Mouse (Mus musculus) CD4-positive, CD25-positive, alpha-beta regulatory T cell, adult 2 months (primary cell): ENCODE results near the gene Sorl1.

Source experiments
- DNase-seq: peaks from one replicate; pipeline ENCODE4 v3.0.0-alpha.2; 2012; ENCODE audit warnings: low read depth, low spot score

The Sorl1 gene

GRCm38 (mm10) chr9:42019308-42020031 lies 104.6 kb downstream of the Sorl1 start:
- no peak for DNase-seq

- DNase-seq: no peak
These were observed 115.6 kb downstream of the Sorl1 start for GRCm38 (mm10) chr9:42008501-42008900.

DNA sequence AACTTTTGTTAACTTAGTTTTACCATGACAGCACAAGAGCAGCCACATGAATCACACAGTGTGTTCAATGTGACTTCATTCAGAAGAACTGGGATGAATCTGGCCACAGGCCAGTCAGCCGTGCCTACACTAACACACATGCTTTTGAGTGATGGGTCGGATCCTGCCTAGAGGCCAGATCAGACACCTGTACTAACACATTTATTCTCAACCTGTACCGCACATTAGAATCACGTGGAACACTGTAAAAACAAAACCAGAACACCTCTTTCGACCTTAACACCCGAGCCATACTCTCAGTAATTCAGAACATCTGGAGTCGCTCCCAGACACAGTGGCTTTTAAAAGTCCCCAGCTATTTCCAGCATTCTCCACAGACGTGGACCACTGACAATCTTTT lies 119.0 kb downstream of the Sorl1 start:
- no peak for DNase-seq

GRCm38 (mm10) chr9:42004140-42004539 lies 120.0 kb downstream of the Sorl1 start:
- no peak for DNase-seq

- DNase-seq: peak; percentile 74
These were observed 124.3 kb downstream of the Sorl1 start for GRCm38 (mm10) chr9:41999498-42000473.

GRCm38 (mm10) chr9:41995278-41995677 lies 128.8 kb downstream of the Sorl1 start:
- no peak for DNase-seq

GRCm38 (mm10) chr9:41993821-41994220 lies 130.3 kb downstream of the Sorl1 start:
- no peak for DNase-seq

GRCm38 (mm10) chr9:41992841-41993240 lies 131.3 kb downstream of the Sorl1 start:
- DNase-seq: no peak

DNA sequence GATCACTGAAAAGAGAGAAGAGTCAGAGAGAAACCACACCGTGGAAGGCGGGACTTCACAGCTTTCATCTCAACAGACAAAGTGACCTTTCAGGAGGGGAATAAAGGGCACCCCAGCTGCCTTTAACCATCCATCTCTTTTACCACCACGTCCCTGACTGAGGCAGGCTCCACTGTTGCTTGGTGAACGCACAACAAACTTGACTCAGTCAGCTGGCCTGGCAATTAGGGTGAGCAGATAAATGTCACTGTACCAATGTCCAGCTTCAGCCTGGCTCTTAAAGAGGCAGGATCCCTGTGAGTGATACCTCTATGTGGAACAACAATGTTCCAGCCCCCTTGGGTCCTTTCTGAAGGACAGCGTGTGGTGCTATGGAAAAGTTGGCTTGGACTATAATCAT lies 138.5 kb downstream of the Sorl1 start:
- DNase-seq: no peak

DNA sequence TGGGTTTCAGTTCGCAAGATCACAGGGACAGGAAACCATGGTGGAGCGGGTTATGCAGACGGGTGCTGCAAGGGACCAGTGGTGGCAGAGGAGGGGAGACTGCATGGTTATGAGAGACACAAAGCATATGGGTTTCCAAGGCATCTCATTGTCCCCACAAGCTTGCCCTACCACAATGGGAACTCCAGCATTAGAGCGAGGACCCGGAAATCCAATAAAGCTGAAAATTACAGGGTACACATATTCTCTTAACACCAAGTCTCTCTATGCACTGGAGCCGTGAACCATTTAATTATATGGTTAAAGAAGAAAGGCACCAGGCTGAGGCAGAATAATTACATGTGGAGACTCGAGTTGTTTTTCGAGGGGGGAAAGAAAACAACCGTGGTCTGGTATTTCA lies 139.0 kb downstream of the Sorl1 start:
- no peak for DNase-seq

DNA sequence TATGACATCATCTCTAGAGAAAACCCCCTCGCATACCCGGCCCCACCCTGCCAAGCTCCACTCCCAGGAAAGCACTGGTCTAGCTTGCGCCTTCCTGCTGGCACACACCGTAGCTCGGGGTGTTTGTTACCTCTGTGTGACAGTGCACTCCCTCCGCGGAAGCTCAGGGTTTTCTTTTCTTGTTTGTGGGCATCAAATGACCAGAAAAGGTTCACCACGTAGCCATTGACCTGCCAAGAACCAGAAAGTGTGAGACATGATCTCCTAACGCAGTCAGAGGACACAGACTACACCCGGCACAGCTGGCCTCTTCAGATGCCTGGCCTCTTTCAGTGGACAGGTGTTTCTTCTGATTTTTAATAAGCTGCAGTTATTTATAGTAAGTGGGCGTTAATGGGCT lies 139.8 kb downstream of the Sorl1 start:
- DNase-seq: no peak

- DNase-seq: no peak
These were observed 140.8 kb downstream of the Sorl1 start for GRCm38 (mm10) chr9:41983286-41983685.

DNA sequence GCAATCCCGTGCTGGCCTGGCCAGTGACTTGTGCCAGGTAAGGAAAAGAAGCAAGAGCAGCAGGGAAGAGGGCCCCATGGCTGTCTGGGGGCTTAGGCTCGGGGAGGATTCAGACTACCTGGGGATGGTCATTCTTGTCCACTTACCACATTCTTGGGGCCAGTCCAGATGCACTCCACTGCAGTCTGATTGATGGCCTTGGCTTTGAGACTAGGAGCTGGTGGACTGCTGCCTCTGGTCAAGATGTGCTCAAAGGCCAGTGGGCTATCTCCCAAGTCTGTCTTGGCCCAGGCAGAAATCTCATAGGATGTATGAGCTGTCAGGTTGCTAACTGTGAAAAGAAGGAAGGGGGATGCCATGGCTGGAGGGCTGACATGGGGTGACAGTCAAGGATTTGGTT lies 141.3 kb downstream of the Sorl1 start:
- no peak for DNase-seq

DNA sequence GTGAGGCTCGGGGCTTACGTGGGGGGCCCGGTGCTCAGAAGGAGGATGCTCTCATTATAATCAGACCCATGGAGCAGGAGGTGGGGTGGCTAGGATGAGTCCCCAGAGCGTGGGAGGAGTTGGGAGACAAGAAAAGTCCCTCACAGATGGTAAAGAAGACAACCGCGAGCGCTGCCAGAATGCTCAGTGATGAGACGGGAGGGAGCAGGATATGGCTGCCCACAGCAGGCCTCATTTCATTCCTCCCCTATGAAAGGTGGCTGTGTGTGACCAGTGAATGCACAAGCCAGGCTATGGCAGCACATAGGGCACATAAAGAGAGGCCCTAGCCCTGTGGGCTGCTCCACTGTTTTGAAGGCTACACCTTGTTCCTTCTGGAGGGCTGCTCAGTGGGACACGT lies 142.1 kb downstream of the Sorl1 start:
- no peak for DNase-seq

DNA sequence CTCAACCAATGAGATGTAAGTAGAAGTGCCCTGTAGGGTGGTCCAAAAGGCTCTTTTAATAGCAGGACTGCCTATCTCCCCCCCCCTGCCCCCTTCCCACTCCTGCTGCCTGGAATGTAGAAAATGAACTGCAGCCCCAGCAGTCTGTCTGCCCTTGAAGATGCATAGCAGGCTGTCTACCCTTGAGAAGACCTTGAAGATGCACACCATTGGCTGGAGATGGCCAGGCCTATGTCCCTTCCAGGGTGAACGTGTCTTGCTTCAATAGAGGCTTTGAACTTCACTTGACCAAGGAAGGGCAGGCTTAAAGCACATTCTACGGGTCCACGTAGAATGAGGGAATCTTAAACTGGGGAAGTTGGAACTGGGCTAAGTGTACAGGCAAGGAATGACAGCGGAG lies 142.8 kb downstream of the Sorl1 start:
- no peak for DNase-seq

GRCm38 (mm10) chr9:41980796-41981195 lies 143.3 kb downstream of the Sorl1 start:
- DNase-seq: no peak

DNA sequence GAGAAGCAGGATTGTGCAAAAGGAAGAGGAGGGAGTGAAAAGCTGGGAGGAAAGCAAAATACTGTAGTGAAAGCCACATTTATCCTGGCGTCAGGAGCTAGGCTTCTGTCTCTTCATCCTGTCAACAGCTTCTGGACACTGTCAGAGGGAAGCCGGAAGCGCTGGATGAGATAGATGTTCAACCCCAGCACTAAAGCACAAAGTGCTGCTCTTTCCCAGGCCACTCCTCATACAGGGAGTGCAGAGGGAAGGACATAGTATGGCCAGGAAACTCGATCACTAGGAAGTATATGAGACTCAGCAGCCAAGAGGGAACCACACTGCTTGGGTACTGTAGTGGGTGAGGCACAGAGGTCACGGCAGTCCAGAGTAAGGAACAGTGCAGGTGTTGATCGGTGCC lies 145.7 kb downstream of the Sorl1 start:
- no peak for DNase-seq

DNA sequence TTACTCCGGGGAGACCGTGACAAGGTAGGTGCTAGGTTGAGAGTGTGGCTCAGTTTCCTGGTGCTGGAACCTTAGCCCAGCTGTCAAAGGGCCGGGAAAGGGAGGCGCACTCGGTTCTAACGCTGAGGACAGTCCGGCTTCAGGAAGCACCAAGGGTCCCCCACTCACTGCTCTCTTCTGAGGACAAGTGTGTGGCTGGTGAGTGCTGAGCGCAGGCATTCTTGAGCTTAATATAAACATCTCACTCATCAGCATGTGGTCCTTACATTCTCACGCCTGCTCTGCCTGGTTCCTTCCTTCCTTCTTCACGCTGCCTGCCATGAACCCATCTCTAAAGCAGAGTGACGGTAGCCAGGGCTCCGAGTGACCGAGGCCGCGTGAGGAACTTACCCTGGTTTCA lies 148.1 kb downstream of the Sorl1 start:
- DNase-seq: no peak

- DNase-seq: no peak
These were observed 149.4 kb downstream of the Sorl1 start for GRCm38 (mm10) chr9:41974661-41975060.

DNA sequence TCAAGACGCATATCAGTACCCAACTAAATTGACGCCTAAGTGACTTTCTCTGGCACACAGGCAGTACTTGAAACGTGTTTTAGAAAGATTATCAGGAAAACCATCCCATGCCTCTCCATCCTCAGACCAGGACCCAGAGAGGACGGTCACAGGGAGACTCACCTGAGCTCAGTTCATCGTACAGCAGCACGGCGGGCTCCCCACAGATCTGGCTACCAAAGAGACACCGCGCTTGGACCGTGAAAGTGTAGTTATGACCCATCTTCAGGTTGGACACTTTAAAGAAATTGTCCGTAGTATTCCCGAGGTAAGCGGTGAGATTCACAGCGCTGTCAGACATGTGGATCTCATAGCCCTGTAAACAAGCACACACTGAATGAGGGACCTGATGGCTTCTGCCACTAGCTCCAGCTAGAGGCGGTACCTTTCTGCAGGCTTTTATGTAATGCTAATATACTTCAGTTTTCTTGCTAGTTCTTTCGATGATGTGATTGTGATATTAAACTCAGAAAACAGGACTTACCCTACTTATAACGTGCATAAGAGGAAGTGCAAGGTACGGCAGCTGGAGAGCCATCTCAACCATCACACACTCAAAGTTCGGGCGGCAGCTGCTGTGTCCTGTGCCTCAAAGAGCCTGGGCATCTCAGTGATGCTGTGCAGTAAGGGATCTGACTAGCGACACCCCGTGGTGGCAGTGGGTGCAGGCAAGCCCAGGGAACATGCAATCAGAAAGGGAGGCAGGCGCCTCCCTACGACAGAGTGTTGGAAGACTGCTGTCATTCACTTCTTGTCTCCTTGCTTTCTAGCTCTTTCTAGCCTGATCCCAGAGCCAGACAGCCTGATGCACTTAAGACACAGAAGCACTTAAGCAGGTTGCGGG lies 150.1 kb downstream of the Sorl1 start:
- peak; percentile 52 for DNase-seq

GRCm38 (mm10) chr9:41969961-41970360 lies 154.1 kb downstream of the Sorl1 start:
- no peak for DNase-seq
